Mouse (Mus musculus): ENCODE results near the gene Ube3c. TPM values are rescaled to one million over a fixed set of nuclear protein-coding genes. Genes with fewer than 3 reads are reported as not detected.
"Not testable (repeated sequence)": the region's sequence is repeated elsewhere in the genome, so short reads cannot be mapped to it uniquely, and the experiment has no call there.

Ube3c gene
- 40.0 and 40.2 TPM in 2 replicates for polyA plus RNA-seq (2015; fragmentation: Nextera tagmentation; extraction: Ambion mirVana)

DNA sequence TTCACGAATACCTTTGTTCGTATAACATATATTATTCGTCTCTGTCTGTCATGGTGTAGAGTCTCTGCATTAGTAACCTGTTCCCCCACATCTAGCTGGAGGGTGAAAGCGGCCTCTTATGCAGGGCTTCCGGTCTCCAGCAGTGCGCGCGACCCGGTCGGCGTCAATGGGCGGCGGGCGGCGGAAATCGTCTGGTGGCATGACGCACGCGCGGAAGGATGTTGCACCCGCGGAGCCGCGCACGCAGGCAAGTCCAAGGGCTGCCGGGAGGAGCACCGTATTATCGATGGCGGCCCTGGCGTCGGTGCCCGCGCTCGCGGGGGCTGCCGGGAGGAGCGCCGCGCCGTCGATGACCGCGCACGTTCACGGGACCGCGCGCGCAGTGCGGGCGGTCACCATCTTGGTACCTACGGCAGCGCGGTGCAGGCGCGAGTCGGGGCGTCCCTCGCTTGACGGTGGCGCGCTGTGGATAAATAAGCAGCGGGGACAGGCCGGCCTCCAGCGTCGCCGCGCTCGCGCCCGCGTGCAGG lies at the start of gene Ube3c:
Gene Ube3c (plus strand): TSS at position 395 of the 530 bp plus-strand sequence.
- Histone ChIP-seq H3K9ac (replicated peaks) (peak within 1 kb of the TSS; percentile 88), H3K4me2 (replicated peaks) (peak within 1 kb of the TSS; percentile 94), H3K4me1 (peaks cover 23% of the 10 kb centered on the region), H3K36me3 (0 out of 2 replicates have a peak, but pooled peaks cover 2% of the 10 kb centered on the region), H3K4me3 (peak within 1 kb of the TSS; percentile 62), H3K27me3 (no peaks in the 10 kb centered on the region), H3K9me3 (no peaks in the 10 kb centered on the region), H3K27ac (replicated peaks) (peak within 1 kb of the TSS; percentile 96)
- under 1% methylated on average over 62 of the region's 72 CpGs for WGBS
- ATAC-seq (replicated peaks) = peak; percentile 98

DNA sequence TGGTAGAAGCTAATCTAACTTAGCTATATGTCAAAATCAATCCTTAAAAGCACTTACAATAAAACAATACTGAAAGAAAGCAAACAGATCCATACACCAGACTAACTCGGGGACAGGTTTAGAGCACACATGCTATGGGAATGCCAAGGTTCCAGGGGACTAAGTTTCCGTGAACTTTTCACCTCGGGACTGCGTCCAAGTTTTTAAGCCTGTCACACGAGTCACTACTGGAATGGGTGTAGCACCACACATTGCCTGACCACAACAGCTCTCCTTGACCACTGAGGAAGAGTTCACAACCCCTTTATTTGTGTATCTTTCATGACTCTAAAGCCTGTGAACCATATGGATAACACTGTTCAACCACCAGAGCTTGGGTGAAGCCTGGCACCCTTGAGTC lies 8.9 kb upstream of the Ube3c start:
- Histone ChIP-seq H3K27ac (replicated peaks) (no peak overlapping the region), H3K36me3 (no peaks in the 10 kb centered on the region), H3K4me2 (replicated peaks) (no peak overlapping the region), H3K9me3 (no peaks in the 10 kb centered on the region), H3K9ac (replicated peaks) (no peak overlapping the region), H3K4me1 (no peaks in the 10 kb centered on the region), H3K27me3 (no peaks in the 10 kb centered on the region), H3K4me3 (no peak overlapping the region)
- no peak for ATAC-seq (replicated peaks)
- 88% methylated on average over 5 of the region's 5 CpGs for WGBS

DNA sequence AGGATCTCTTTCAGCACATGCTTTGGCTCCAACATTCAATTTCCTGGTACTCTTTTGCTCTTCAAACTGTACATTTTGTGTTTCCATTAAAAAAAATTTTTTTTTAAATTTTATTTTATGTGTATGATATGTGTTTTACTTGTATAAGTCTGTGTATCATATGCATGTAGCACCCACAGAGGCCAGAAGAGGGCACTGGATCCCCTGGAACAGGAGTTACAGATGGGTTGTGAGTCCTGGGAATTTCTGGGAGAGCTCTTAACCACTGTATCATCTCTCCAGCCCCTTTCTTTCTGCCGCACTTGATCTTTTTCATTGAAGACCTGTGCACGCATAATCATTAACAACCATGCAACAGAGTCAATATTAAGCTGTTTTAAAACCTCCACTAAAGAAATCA lies 8.4 kb upstream of the Ube3c start:
- 93% methylated on average over 2 of the region's 2 CpGs for WGBS
- Histone ChIP-seq H3K4me3 (no peak overlapping the region), H3K9ac (replicated peaks) (no peak overlapping the region), H3K4me2 (replicated peaks) (no peak overlapping the region), H3K4me1 (no peaks in the 10 kb centered on the region), H3K27ac (replicated peaks) (no peak overlapping the region), H3K9me3 (no peaks in the 10 kb centered on the region), H3K27me3 (no peaks in the 10 kb centered on the region), H3K36me3 (no peaks in the 10 kb centered on the region)
- no peak for ATAC-seq (replicated peaks)

DNA sequence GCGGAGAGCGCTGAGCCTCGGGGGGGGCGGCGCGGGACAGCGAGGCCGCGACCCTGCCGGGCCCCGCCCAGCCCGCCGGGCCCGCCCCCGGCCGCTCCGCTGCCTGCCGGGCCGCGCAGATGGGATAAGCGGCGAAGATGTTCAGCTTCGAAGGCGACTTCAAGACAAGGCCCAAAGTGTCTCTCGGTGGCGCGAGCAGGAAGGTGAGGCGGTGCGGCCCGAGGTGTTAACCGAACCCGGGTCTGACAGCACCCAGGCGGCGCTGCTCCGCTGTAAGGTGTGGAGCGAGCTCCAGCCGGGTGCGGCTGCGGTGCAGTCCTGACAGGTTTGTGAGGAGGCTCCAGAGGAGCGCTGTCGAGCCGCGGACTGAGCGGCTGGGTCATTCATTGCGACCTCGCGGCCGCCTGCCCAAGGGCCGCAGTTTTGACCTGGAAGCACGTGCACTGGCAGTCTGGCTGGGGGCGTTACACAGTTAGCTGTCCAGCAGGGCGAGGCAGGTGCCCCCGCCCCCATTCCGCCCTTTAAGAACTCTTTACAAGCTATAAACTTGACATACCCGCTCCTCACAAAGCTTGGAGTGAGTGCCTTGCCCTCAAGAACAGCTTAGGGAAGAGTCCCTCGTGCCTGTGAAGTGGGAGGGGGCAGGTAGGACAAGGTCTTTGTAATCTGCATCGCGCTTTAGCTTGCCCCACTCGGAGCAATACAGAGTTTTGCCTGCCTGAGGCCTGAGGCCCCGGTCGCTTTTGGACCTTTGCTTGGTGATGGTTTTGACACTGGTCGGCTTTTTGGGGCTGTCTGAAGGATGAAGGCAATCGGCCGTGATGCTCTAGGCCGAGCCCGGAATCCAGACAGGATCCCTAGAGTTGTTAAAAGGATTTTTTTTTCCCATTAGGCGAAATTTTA lies 587 bp downstream of the Ube3c start:
- Histone ChIP-seq H3K9ac (replicated peaks) (peak overlapping the region; percentile 88), H3K4me2 (replicated peaks) (peak overlapping the region; percentile 94), H3K4me1 (peaks cover 23% of the 10 kb centered on the region), H3K4me3 (peak overlapping the region; percentile 62), H3K9me3 (no peaks in the 10 kb centered on the region), H3K36me3 (0 out of 2 replicates have a peak, but pooled peaks cover 2% of the 10 kb centered on the region), H3K27ac (replicated peaks) (peak overlapping the region; percentile 96), H3K27me3 (no peaks in the 10 kb centered on the region)
- ATAC-seq (replicated peaks) = peak; percentile 62
- 1% methylated on average over 63 of the region's 67 CpGs for WGBS

DNA sequence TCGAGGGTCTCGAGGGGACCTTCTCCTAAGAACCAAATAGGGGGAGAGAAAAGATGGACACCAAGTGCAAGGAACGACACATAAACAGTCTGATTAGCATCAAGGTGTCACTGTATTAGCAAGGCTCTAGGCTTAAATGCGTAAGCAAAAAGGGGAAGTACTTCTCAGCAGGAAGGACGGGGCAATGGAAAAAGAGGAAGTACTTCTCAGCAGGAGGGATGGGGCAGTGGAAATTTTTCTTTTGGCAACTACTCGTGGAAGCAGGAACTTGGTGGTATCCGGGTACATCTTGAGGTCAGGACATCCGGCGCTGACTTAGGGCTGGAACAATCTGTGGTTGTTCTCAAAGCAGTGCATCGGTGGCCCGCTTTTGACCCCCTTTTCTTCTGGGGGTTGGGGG lies 5.2 kb downstream of the Ube3c start:
- H3K4me2 ChIP-seq (replicated peaks); ATAC-seq (replicated peaks); H3K27me3 ChIP-seq; H3K36me3 ChIP-seq; H3K27ac ChIP-seq (replicated peaks); H3K9me3 ChIP-seq; H3K9ac ChIP-seq (replicated peaks); H3K4me3 ChIP-seq: not testable (repeated sequence)
- WGBS = 91% methylated on average over 11 of the region's 11 CpGs
- peaks cover 27% of the 10 kb centered on the region for H3K4me1 ChIP-seq

DNA sequence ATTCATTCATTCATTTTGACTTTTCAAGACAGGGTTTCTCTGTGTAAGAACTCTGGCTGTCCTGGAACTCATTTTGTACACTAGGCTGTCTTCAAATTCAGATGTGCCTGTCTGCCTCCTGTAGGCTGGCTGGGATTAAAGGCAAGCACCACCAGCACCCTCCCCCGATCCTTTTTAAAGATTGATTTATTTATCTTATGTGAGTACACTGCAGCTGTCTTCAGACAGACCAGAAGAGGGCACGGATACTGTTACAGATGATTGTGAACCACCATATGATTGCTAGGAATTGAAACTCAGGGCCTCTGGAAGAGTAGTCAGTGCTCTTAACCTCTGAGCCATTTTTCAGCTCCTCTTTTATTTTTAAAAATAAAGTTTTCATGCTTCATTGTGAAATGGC lies 6.0 kb downstream of the Ube3c start:
- H3K4me1 ChIP-seq = peaks cover 22% of the 10 kb centered on the region
- 0 out of 2 replicates have a peak, but pooled peaks cover 2% of the 10 kb centered on the region for H3K36me3 ChIP-seq
- no peak overlapping the region for H3K27ac ChIP-seq (replicated peaks)
- no peaks in the 10 kb centered on the region for H3K9me3 ChIP-seq
- no peak overlapping the region for H3K4me2 ChIP-seq (replicated peaks)
- ATAC-seq (replicated peaks) = no peak
- H3K9ac ChIP-seq (replicated peaks) = no peak overlapping the region
- no peak overlapping the region for H3K4me3 ChIP-seq
- H3K27me3 ChIP-seq = no peaks in the 10 kb centered on the region
- 78% methylated on average over 2 of the region's 2 CpGs for WGBS

DNA sequence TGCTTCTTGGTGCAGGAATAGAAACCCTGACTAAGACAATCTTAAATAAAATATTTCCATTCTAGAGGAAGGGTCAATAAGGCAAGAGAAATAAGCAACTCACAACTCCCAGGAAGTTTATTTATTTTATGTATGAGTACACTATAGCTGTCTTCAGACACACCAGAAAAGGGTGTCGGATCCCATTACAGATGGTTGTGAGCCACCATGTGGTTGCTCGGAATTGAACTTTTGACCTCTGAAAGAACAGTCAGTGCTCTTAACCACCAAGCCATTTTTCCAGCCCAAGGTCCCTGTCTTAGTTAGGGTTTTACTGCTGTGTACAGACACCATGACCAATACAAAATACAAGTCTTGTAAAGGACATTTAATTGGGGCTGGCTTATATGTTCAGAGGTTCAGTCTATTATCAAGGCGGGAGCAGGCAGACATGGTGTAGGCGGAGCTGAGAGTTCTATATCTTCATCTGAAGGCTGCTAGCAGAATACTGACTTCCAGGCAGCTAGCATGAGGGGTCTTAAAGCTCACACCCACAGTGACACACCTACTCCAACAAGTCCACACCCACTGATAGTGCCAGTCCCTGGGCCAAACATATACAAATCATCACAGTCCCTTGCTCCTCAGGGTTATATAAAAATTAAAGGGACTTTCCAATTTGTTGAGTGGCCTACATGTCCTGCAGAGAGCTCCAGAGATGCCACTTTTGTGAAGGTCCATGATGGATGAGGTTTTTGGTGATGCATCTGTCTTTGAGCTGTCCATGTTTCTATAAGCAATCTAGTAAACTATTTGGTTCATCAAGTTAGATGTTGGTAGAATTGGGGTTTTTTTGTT lies 9.0 kb downstream of the Ube3c start:
- no peaks in the 10 kb centered on the region for H3K27me3 ChIP-seq
- H3K27ac ChIP-seq (replicated peaks) = no peak overlapping the region
- no peak overlapping the region for H3K9ac ChIP-seq (replicated peaks)
- ATAC-seq (replicated peaks) = no peak
- WGBS = 96% methylated on average over 4 of the region's 4 CpGs
- no peak overlapping the region for H3K4me3 ChIP-seq
- H3K4me2 ChIP-seq (replicated peaks) = no peak overlapping the region
- 0 out of 2 replicates have a peak, but pooled peaks cover 2% of the 10 kb centered on the region for H3K36me3 ChIP-seq
- no peaks in the 10 kb centered on the region for H3K9me3 ChIP-seq
- H3K4me1 ChIP-seq = peaks cover 4% of the 10 kb centered on the region; the same call in 1 of the 2 replicates

DNA sequence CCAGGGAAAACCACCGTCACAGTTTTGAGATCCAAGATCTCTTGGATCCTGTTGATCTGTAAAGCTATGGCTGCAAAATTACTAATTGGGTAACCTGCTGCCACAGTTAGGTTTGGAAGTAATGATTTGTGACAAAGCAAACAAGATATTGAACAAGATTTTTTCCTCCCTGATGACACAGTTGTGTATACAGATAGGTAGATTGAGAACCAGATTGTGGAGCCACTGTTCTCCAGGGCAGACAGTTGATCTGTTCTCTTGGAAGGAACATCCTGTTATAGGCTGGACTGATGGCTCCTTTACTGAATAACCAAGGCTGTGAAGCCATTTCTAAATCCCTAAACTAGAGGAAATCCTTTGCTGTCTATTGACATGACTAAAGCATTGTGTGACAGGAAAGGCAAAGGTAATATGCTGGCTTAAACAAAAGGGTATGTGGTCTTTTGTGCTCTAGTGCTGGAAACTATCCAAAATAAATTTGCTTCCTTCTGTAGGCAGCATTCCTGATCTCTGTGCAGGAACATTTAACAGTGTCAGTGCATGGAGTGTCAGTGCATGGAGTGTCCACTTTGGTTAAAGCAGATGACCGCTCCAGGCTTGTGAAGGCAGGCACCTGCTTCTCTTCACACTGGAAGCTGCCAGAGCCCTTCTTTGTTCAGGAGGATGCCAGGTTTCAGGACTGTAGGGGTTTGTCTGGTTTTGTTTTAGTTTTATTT lies 15.0 kb downstream of the Ube3c start:
- Histone ChIP-seq H3K4me2 (replicated peaks) (no peak overlapping the region), H3K9me3 (no peaks in the 10 kb centered on the region), H3K9ac (replicated peaks) (no peak overlapping the region), H3K27me3 (no peaks in the 10 kb centered on the region), H3K4me3 (no peak overlapping the region), H3K36me3 (no peaks in the 10 kb centered on the region), H3K27ac (replicated peaks) (peak overlapping the region; percentile 19; the same call in 1 of the 2 replicates), H3K4me1 (peaks cover 8% of the 10 kb centered on the region; the same call in 1 of the 2 replicates)
- ATAC-seq (replicated peaks) = no peak
- WGBS = 86% methylated on average over 2 of the region's 2 CpGs

DNA sequence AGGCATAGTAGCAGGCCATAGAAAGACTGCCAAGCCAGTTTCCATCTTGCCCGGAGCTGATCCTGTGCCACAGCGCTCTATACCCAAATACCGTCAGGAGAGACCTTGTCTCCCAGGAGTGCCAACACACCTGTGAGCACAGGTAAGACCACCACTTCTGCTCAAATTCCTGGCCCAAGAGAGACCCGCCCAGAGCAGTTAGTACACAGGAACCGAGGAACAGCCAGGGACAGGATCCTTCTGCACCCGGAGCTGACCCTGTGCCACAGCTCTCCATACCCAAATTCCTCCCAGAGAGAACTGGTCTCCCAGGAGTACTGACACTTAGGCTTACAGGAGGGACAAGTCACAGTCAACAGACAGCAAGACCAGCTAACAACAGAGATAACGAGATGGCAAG lies 23.1 kb downstream of the Ube3c start:
- H3K27me3 ChIP-seq; H3K4me3 ChIP-seq; H3K9ac ChIP-seq (replicated peaks); H3K4me2 ChIP-seq (replicated peaks); H3K27ac ChIP-seq (replicated peaks); H3K9me3 ChIP-seq; H3K4me1 ChIP-seq; ATAC-seq (replicated peaks): not testable (repeated sequence)
- H3K36me3 ChIP-seq = peaks cover 66% of the 10 kb centered on the region
- WGBS = 97% methylated on average over 7 of the region's 7 CpGs

DNA sequence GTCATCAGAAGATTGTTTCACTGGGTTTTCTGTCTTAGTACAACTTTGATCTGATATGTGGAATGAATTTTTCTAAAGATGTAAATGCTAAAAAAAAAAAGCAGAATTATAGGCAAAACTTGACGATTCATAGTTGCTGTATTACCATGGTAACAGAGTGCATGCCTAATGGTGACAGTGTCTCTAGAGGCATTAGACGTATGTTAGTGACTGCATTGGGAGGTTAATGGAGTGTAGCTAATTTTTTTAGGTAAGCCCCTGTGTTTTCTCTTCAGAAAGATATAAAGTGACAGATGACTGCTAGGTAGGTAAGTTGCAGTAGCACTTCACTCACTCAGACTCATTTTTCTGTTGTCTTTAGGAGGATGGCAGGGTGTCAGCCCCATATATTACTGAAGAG lies 37.5 kb downstream of the Ube3c start:
- Histone ChIP-seq H3K4me3 (no peak overlapping the region), H3K4me1 (no peaks in the 10 kb centered on the region), H3K27me3 (no peaks in the 10 kb centered on the region), H3K9me3 (no peaks in the 10 kb centered on the region), H3K27ac (replicated peaks) (no peak overlapping the region), H3K9ac (replicated peaks) (no peak overlapping the region), H3K36me3 (peaks cover 67% of the 10 kb centered on the region), H3K4me2 (replicated peaks) (no peak overlapping the region)
- ATAC-seq (replicated peaks) = 0 out of 2 replicates have a peak, but pooled peaks have one; percentile 38
- 69% methylated on average over 2 of the region's 2 CpGs for WGBS

DNA sequence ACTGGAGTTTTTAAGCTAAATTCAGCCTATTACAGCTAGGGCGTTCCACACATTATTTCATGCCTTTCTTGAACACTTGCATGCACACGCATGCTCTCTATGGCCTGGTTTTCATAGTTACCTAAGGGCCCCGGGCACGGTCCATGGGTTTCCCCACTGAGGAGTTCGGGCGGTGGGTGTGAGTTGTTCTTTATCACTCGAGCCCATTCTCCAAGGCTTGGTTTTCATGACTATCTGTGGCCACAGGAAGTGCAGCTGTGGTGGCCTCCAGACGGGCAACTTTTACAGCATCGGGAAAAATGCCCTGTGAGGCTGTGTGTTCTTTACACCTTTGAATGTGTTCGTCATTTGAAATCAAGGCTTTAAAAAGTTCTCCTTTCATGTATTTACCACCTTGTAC lies 56.6 kb downstream of the Ube3c start:
- no peaks in the 10 kb centered on the region for H3K4me1 ChIP-seq
- no peaks in the 10 kb centered on the region for H3K27me3 ChIP-seq
- H3K4me2 ChIP-seq (replicated peaks) = no peak overlapping the region
- 94% methylated on average over 10 of the region's 10 CpGs for WGBS
- no peak overlapping the region for H3K9ac ChIP-seq (replicated peaks)
- ATAC-seq (replicated peaks) = no peak
- no peak overlapping the region for H3K27ac ChIP-seq (replicated peaks)
- no peaks in the 10 kb centered on the region for H3K9me3 ChIP-seq
- peaks cover 28% of the 10 kb centered on the region; the same call in 1 of the 2 replicates for H3K36me3 ChIP-seq
- no peak overlapping the region for H3K4me3 ChIP-seq

Measured in forebrain, embryonic 15.5 days (tissue).